ENCODE assay signal across 8 mouse cellular contexts in the genomic region with DNA sequence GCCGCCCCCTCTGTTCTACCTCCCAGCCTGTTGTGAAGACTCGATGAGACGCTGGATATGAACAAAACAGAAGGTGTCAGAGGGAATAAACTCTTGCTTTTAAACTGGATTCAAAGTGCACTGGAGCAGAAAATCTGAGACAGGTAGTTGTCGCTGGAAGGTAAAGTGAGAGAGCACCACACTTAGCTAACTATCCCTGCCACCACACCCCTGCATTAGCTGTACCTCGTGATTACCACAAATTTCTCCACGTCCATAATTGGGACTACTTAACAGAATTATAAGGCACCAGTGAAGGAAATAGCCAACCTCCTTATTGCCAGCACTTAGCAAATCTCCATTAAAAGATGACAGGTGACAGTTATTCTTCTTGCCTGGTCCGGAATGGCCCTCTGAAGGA. TPM values are rescaled to one million over a fixed set of nuclear protein-coding genes. Genes with fewer than 3 reads are reported as not detected.
DNase-seq lines count a peak whose midpoint lies in the region; ATAC-seq lines count a peak whose summit lies in the region.
"Had no signal": no experiment of that assay in that cellular context is flagged by ENCODE, and none has a peak within 500 bp of the region (broad histone marks: within the 10 kb centered on the region; RNA-seq: fewer than 3 reads in every experiment).

No protein-coding gene starts in this region.

- H3K9me3 ChIP-seq in limb, embryonic 15.5 days: no peaks in the 10 kb centered on the region
- H3K9me3 ChIP-seq in stomach, embryonic 16.5 days (replicated peaks; ENCODE audit: control insufficient read depth, low read length): no peaks in the 10 kb centered on the region

- H3K27me3 ChIP-seq in limb, embryonic 15.5 days: no peaks in the 10 kb centered on the region
- no peaks in the 10 kb centered on the region for H3K27me3 ChIP-seq in stomach, embryonic 16.5 days (ENCODE audit: control insufficient read depth, insufficient read depth, low read length)

- H3K4me3 ChIP-seq in limb, embryonic 15.5 days: peak overlapping the region; percentile 77
- H3K4me3 ChIP-seq in stomach, embryonic 16.5 days (replicated peaks; ENCODE audit: low read length): peak overlapping the region; percentile 90

- H3K36me3 ChIP-seq in limb, embryonic 15.5 days: peaks cover 23% of the 10 kb centered on the region
- H3K36me3 ChIP-seq in stomach, embryonic 16.5 days (ENCODE audit: control insufficient read depth, insufficient read depth, low read length): no peaks in the 10 kb centered on the region

- ATAC-seq in erythroid progenitor cell, adult 5-6 weeks (replicated peaks; ENCODE audit: low FRiP score, poor library complexity, severe bottlenecking): peak; percentile 66
- no peak for ATAC-seq in limb, embryonic 15.5 days (ENCODE audit: insufficient number of reproducible peaks, low FRiP score, low TSS enrichment, low read depth)
- ATAC-seq in stomach, embryonic 16.5 days (ENCODE audit: insufficient read depth, low FRiP score): 0 out of 2 replicates have a peak, but pooled peaks have one; percentile 5

- H3K4me1 ChIP-seq in limb, embryonic 15.5 days: peaks cover 18% of the 10 kb centered on the region
- H3K4me1 ChIP-seq in stomach, embryonic 16.5 days (ENCODE audit: control insufficient read depth, insufficient read depth, low read length): peaks cover 14% of the 10 kb centered on the region

- 20% methylated on average over 7 of the region's 7 CpGs for WGBS in limb, embryonic 15.5 days
- 12% methylated on average over 7 of the region's 7 CpGs for whole genome bisulfite sequencing in stomach, embryonic 16.5 days

- H3K4me2 ChIP-seq in limb, embryonic 15.5 days: peak overlapping the region; percentile 89
- H3K4me2 ChIP-seq in stomach, embryonic 16.5 days (ENCODE audit: low read depth, low read length): peak overlapping the region; percentile 92

- no peak overlapping the region for H3K27ac ChIP-seq in limb, embryonic 15.5 days
- no peak overlapping the region for H3K27ac ChIP-seq in stomach, embryonic 16.5 days (ENCODE audit: low read length)

- peak overlapping the region; percentile 61 for H3K9ac ChIP-seq in limb, embryonic 15.5 days
- peak overlapping the region; percentile 91 for H3K9ac ChIP-seq in stomach, embryonic 16.5 days (ENCODE audit: low read length)

- DNase-seq in retina, embryonic 14.5 days (ENCODE audit: low spot score): peak; percentile 13
- DNase-seq in retina, postnatal 1 day: no peak
- DNase-seq in cerebellum, adult 11-12 months: no peak
- DNase-seq in ovary, adult 18-20 months (ENCODE audit: low spot score): no peak

RNA-seq across cellular contexts. Expression of gene Parpbp, which starts 0.6 kb away (rescaled TPM):
- total RNA-seq in erythroid progenitor cell, adult 5-6 weeks (2015; ENCODE audit: low replicate concordance): 60.9 and 76.3 TPM in 2 replicates
- 79.7 and 82.8 TPM in 2 replicates for total RNA-seq in erythroid progenitor cell, adult 5-6 weeks (2017; ENCODE audit: low replicate concordance)
- polyA plus RNA-seq in limb, embryonic 15.5 days (2015; fragmentation: Nextera tagmentation; extraction: Ambion mirVana): 6.4 and 7.7 TPM in 2 replicates
- 9.9 and 10.0 TPM in 2 replicates for polyA plus RNA-seq in stomach, embryonic 16.5 days (2015; fragmentation: Nextera tagmentation; extraction: Ambion mirVana)
- total RNA-seq: gastrocnemius, adult 18-20 months had no signal

RNA-seq across cellular contexts. Expression of gene Nup37, which starts 0.6 kb away (rescaled TPM):
- total RNA-seq in erythroid progenitor cell, adult 5-6 weeks (2015; ENCODE audit: low replicate concordance): 18.9 and 31.0 TPM in 2 replicates
- total RNA-seq in erythroid progenitor cell, adult 5-6 weeks (2017; ENCODE audit: low replicate concordance): 22.5 and 32.1 TPM in 2 replicates
- 55.8 and 58.0 TPM in 2 replicates for polyA plus RNA-seq in limb, embryonic 15.5 days (2015; fragmentation: Nextera tagmentation; extraction: Ambion mirVana)
- polyA plus RNA-seq in stomach, embryonic 16.5 days (2015; fragmentation: Nextera tagmentation; extraction: Ambion mirVana): 55.0 and 60.3 TPM in 2 replicates

RNA-seq across cellular contexts. Expression of gene Washc3, which starts 54.7 kb away (rescaled TPM):
- total RNA-seq in erythroid progenitor cell, adult 5-6 weeks (2015; ENCODE audit: low replicate concordance): 22.3 and 31.4 TPM in 2 replicates
- total RNA-seq in erythroid progenitor cell, adult 5-6 weeks (2017; ENCODE audit: low replicate concordance): 12.2 TPM in 1 of 2 replicates, not detected in the other
- polyA plus RNA-seq in limb, embryonic 15.5 days (2015; fragmentation: Nextera tagmentation; extraction: Ambion mirVana): 54.8 and 55.9 TPM in 2 replicates
- polyA plus RNA-seq in stomach, embryonic 16.5 days (2015; fragmentation: Nextera tagmentation; extraction: Ambion mirVana): 61.3 and 61.6 TPM in 2 replicates

RNA-seq across cellular contexts. Expression of gene Pmch, which starts 55.3 kb away (rescaled TPM):
- not detected in 2 replicates for total RNA-seq in erythroid progenitor cell, adult 5-6 weeks (2015; ENCODE audit: low replicate concordance)
- 11.7 TPM in 1 of 2 replicates, not detected in the other for total RNA-seq in erythroid progenitor cell, adult 5-6 weeks (2017; ENCODE audit: low replicate concordance)
- polyA plus RNA-seq in limb, embryonic 15.5 days (2015; fragmentation: Nextera tagmentation; extraction: Ambion mirVana): 0.35 TPM in 1 of 2 replicates, not detected in the other
- polyA plus RNA-seq in stomach, embryonic 16.5 days (2015; fragmentation: Nextera tagmentation; extraction: Ambion mirVana): 0.32 and 0.82 TPM in 2 replicates
- total RNA-seq: gastrocnemius, adult 18-20 months had no signal
